Mouse (Mus musculus): Measurements from ENCODE around the gene Wdtc1. TPM values are rescaled to one million over a fixed set of nuclear protein-coding genes. Genes with fewer than 3 reads are reported as not detected.

Gene Wdtc1
- polyA plus RNA-seq, 2 experiments from 2014 or later: 4.2 to 7.8 TPM

DNA sequence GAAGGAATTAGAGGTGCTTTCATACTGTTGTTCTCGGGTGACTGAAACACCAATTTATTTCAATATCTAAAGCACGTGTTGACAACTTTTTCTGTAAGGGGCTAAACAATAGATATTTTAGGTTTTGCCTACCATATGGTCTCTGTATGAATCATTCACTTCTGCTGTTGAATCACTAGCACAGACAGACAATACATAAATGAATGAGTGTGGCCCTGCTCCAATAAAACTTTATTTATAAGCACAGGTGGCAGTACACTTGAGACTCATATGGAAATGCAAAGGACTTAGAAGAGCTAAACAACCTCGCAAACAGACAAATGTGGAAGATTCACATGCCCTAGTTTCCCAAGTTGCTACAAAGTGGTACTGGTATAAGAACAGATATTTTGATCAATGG, 33.6 kb downstream of the Wdtc1 start:
- no peak for ATAC-seq

DNA sequence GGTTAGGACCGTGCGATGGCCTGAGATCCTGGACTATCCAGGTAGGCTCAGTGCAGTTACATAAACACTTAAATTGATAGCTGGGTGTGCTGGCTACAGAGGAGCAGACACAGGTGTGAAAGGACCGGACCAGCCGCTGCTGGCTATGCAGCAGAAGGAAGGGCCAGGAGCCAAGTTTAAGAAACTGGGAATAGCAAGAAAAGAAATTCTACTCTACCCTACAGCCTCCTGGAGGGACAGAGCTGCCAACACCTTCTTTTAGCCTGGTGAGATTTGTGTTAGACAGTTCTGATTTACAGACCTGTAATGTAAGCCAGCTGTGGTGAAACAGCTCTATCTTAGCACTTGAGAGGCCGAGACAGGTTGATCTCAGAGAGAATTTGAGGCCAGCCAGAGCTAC, 37.3 kb downstream of the Wdtc1 start:
- no peak for ATAC-seq

DNA sequence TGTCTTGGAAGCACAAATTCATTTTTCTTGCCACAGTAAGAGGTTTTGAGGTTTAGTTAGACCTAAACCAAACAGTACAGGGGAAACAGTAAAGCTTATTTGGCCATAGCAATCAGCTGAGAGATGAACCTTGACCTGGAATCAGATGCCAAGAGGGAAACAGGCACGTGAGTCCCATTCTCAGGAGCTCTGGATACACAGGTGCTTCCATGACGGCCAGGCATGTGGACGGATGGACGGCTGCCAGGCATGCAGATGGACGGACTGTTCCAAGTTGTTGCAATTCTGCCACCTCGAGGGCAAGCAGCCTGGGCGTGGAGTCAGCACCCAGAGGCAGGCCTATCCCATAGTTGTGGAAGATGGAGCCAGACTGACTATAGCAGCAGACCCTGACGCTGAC, 38.4 kb downstream of the Wdtc1 start:
- ATAC-seq: no peak

DNA sequence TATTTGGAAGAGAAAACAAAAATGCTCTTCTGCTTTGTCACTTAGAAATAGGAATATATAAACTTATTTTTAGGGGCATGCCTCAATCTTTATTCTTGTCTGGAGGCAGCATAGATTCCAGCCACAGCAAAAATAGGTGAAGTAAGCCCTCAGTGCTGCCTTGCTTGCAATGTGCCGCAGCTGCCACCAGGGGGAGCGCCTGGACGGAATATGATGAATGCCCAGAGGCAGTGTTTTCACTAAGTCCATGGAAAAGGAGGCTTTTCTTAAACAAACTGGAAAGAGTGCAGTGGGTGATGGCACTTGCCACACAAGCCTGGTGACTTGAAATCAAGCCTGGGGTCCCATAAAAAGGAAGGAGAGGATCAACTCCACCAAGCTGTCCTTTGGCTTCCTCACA, 43.3 kb downstream of the Wdtc1 start:
- no peak for ATAC-seq

DNA sequence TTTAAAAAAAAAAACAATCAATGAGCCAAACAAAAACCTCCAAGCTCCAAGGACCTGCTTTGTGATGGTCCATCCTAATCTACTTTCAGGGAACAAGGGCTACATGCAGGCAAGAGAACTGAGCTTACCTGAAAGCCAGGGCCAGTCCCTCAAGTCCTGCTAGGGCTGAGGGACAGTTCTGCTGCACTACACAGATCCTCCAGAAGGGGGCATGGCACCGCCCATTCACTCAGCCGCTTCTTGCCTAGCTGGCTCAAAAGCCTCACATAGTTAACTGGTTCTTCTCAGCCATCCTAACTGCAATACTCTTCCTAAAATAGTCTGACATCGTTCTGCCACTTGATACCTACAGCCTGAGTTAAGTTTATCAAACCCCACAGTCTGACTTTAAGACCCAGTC, 46.0 kb downstream of the Wdtc1 start:
- peak; percentile 45 for ATAC-seq

DNA sequence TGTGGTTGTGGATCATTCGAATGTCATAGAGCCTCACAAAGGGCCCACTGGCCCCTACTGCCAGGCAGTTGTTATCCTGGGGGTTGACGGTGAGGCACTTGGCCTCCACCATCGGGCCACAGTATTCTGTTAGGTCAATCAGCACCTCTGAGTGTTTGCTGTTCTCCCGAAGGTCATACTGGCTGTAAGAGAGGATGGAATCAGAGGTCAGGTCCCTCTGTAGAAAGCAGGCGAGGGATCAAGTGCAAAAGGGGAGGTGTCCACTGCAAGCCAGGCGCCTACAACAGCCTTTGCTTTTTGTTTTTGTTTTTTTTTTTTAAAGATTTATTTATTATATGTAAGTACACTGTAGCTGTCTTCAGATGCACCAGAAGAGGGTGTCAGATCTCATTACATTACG, 47.5 kb downstream of the Wdtc1 start:
- no peak for ATAC-seq

DNA sequence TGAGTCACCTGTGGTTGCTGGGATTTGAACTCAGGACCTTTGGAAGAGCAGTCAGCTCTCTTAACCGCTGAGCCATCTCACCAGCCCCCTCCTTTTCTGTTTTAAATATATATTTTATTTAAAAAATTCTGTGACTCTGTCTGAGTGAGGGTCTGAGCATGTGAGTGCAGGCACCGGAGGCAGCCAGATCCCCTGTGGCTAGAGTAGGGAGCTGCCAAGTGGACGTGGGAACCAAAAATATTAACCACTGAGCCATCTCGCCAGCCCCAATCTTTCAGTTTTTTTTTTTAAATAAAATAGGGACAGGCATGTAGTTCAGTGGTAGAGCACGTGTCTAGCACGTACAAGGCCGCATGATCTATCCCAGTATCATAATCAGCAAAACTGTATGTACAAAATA, 48.5 kb downstream of the Wdtc1 start:
- ATAC-seq: no peak

DNA sequence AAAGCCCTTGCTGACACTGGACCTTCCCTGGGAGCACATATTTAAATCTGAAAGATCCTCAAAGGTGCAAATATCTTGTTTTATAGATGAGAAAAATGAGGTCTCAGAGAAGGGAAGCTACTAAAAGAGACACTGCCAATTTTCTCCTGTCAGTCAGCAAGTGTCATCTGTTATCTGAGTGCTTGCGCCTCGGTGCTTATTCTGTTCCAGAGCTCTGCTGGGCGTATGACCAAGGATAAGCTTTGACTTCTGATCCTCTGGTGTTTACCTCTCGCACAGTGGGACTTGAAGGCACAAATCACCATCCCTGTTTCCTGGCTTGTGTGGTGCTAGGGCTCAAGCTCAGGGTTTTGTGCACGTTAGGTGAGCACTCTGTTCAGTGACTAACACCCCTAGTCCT, 50.6 kb downstream of the Wdtc1 start:
- ATAC-seq: no peak

DNA sequence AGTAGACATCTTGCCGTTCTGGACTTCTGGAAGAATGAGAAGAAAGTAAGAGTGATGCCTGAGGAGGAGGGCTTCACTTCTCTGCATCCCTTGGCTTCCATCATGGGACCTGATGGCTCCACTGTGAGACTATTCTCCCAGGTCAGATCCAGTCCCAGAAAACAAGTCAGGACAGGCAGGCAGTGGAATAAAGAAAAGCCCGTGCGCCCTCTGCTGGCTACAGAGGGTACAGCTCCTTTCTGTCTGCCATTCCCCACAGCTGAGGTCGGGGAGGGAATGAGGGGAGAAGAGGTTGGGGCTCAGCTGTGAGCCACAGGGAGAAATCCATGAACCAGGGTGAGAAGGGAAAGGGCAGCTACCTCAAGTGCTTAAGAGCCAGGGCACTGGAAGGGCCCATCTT, 51.5 kb downstream of the Wdtc1 start:
- ATAC-seq: no peak

DNA sequence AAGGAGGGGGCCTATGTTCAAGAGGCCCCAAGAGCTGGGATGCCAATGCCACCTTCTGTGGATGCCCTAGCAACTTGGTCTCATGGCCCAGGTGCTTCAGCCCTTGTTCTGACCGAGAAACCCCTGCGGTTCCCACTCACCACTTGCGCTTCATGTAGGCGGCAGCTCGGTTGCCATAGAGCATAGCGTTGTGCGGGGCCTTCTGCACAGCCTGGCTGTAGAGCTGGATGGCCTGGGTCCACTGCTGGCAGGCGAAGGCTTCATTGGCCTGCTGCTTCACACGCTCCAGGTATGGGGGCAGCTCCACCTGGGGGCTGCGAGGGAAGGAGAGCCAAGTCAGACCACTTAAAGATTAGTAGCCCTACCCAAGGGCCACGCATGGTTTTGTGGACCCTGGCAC, 52.9 kb downstream of the Wdtc1 start:
- no peak for ATAC-seq

DNA sequence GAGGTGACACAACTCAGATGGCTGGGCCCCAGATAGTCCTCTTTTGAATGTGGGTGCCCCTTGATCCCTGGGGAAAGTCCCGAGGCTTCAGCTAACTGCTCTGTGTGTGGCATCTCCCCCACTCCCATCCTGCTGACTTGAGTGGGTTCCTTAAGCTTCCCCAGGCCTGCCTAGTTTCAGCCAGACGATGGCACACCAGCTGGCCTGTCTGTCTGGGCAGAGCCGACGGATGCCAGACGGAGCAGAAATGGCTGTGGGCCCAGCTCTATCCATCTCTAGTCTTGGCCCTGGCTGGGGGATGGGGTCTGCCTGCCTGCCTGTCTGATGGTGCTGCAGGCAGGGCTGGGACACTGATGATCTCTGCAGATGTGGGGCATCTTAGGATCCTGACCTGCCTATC, 53.6 kb downstream of the Wdtc1 start:
- ATAC-seq: no peak

DNA sequence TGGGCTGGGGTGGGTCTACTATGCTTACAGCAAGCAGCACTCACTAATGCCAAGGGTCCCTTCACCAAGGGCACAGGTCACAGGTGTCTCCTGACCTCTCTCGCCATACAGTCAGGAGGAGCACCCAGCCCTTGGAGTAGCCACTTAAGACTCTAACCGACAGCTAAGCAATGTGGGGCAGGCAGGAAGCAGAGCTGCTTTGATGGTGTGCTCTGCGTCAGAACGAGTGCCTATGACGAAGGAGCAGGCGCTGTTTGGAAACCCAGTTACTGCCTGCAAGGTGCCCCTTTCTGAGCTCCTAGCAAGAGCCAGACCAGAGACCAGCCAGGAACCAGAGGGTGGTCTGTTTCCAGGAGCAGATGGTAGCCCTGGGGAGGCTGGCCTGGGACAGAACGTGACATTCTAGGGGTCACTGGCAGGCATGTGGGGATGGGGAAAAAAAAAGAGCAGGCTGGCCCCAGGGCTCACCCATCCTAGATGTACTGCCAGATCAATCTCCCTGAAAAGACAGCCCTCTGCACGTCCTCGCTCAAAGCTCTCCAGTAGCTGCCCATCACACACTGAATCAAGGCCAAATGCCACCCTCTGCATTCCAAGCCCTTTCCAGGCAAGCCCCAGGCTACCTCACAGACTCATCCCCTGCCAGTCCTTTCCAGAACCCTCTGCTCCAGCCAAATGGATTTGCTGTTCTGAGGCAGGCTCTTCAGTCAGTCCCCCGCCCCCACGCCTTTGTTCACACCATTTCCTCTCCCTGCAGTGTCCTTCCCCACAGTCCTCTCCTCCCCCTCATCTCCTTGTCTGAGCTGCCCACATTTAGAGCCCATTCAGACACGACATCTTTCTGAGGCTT, 54.5 kb downstream of the Wdtc1 start:
- peak; percentile 59 for ATAC-seq

DNA sequence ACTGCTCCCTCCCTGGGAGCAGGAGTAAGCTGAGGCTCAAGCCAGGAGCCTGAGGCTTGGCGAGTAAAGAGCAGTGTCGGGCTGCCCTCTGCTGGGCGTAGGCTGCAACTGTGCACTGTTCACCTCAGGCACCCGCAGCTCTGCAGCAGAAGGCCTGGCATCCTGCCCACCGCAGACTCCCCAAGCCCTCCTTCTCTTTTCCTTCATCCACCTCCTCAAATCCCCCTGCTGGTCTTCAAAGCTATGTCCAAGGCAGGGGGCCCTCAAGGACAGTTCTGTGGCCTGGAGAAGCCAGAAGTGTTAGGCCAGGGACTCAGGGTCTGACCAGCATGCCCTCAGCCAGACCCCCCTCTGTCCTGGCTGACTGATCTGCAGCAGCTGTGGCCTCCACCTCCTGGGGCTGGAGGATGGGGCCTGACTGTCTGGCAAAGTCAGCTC, 55.5 kb downstream of the Wdtc1 start:
- ATAC-seq: peak; percentile 90

DNA sequence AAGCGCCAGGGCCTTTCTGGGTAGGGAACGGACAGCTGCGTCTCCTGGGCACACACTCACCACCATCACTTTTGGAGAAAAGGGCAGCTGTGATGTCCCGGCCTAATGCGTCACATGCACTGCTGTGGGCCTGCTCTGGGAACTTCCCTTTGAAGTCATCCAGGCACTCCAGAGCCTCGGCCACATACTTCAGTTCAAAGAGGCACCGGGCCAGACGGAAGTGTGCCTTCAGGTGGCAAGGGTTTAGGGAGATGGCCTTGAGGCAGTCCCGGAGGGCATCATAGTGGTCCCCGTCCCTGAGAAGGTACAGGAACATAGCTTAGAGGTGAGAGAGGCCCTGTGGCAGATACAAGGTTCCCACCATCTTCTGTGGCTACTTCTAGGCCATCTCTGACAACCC, 55.9 kb downstream of the Wdtc1 start:
- no peak for ATAC-seq

DNA sequence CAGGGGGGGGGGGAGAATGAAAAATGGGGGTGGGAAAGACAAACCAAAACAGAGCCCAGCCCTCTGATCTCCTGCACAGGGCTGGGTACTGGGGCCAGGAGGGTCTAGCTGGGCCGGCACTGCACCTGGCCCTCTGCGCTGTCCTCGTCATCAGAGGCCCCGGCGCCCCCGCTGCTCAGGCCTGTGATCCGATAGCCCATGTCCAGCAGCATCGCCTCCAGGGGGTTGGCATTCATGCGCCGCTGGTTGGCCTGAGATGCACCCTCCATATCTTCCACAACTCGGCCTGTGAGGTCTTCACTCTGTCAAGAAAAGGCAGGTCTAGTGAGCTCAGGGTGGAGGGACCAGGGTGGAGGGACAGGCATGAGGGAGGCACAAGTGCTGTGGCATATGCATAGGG, 59.2 kb downstream of the Wdtc1 start:
- no peak for ATAC-seq

DNA sequence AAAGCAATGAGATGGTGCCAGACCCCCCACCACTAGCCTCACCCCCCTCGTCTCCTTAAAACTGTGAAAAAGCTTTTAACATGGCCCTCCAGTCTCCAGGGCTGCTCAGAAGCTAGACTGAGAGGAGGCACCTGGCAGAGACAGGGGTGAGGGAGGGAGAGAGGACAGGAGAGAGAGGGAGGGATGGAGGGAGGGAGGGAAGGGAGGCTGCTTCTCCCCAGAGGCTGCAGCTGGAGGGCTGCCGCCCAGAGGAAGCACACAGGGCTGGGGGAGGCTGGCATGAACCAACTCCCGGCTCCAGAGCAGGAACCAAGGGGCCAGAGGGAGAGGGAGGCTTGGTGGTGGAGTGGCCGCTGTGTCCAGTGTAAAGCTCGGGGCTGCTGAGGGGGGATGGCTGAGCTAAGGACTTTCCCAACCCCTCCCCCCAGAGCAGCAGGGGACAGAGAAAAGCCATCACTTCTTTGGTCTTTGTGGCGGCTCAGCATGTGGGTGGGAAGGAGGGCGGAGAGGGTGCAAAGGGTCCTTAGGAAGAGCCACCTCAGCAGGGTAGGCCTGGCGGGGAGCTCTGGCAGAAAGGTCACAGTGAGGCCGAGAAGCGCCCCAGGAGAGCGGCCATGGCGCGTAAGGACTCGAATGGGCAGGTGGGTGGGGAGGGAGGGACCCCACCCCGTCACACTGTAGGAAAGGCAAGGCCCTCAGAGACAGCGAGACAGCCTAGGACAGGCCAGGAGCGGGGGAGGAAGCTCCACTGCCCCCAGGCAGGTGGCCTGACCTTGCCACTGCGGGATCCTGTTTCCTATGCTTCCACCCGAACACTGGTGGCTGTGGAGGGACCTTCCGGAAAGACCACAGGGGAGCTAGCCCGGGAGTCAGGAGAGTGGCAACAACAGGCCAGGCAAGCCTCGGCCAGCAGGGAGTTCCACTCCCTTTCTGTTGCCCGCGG, 60.1 kb downstream of the Wdtc1 start:
- no peak for ATAC-seq

DNA sequence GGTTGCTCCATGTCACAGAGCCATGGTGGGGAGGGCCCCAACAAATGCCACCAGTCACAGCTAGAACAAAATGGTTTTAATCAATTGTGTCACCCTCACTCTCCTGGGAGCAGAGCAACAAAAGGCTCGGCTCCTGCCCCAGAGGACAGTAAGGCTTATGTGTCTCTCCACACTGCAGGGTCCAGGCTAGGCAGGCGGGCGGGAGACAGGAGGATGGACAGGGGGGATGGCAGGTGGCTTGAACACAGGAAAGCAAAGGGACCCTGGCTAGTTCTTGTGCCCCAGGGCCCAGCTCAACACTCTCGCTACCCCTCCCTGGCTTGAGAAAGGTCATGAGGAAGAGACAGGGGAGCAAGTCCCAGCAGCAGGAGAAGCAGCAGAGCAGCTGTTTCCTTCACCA, 60.9 kb downstream of the Wdtc1 start:
- no peak for ATAC-seq

DNA sequence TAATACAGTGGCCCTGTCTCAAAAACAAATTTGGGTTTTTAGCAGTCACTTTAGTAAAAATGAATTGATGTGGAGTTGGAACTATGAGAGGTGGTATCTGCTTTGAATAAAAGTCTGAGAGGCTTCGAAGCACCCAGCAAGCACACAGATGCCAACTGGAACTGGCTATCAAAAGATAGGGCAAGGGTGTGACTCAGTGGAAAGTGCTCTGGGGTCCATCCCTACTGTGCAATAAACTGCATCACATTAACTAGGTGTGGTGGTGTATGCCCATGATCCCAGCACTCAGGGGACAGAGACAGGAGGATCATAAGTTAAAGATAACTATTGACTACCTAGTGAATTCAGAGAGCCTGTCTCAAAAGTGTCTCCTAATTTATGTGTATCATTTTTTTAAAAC, 62.0 kb downstream of the Wdtc1 start:
- ATAC-seq: no peak

DNA sequence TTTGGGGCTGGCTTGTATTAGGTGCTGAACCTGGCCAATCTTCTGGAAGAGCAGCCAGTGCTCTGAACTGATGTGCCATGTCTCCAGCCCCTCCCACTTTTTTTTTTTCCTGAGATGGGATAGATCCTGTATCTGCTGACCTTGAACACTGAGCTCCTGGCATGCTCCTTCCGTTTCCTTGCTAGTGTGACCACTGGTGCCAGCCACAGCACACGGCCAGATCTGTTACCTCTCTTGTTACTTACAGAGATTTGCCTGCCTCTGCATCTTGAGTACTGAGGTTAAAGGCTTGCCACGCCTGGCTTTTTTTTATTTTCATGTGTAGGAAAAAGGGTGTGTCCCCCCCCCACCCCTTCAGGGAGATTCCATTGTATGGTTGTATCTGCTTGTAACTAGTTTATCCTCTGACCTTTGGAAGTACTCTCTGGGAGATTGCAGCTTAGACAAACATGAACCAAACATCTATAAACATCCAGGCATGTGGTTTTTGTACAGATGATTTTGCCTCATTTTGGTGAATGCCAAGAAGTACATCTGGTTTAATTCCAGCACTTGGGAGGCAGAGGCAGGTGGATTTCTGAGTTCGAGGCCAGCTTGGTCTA, 66.7 kb downstream of the Wdtc1 start:
- no peak for ATAC-seq

DNA sequence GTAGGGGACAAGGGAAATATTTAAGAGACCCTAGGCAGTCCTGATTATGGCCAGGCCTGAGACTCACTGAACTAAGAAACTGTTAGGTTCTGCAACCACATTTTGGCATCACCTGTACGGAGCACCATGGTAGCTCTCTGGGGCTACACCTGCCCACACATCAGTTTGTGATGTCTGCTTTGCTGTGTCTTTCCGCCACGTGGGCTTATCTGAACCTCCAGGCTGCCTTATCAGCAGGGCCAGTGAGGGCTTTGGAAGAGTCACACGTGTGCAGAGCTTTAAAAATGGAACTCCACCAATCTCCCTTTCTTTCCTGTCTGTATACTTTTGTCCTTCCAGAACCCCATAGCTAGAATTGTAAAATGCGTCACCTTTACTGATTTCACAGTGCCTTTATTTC, 67.3 kb downstream of the Wdtc1 start:
- no peak for ATAC-seq

DNA sequence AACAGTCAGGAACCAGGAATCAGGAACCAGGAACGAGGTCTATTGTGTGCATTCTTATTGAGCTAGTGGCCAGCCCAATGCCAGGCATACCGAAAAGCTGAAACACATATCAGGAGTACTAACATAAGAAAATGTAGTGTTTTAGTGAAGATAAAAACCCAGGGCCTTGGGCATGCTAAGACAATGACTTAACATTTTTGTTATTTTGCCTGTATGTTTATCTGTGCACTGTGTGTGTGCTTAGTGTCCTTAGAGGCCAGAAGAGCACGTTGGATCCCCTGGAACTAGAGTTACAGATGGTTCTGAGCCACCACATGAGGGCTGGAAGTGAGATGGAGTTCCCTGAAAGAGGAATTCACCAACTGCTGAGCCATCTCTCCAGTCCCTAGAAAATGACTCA, 68.0 kb downstream of the Wdtc1 start:
- no peak for ATAC-seq

DNA sequence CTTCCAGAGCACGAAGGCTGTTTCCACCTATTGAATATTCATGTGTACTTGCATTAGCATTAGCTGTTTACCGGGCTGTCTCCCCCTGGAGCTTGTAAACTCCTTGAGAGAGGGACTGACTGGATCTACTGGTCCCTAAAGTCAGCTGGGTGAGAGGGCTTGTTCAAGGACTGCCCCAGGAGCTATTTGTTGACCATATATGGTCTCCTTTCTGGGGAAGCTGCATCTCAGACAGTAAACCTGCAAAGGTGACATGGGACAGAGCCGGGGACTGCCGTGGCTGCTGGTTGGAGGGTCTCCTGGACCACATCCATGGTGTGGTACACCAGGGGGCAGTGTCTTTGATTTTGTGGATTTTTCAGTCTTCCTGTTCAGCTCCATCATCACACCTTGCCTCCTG, 70.6 kb downstream of the Wdtc1 start:
- ATAC-seq: no peak

DNA sequence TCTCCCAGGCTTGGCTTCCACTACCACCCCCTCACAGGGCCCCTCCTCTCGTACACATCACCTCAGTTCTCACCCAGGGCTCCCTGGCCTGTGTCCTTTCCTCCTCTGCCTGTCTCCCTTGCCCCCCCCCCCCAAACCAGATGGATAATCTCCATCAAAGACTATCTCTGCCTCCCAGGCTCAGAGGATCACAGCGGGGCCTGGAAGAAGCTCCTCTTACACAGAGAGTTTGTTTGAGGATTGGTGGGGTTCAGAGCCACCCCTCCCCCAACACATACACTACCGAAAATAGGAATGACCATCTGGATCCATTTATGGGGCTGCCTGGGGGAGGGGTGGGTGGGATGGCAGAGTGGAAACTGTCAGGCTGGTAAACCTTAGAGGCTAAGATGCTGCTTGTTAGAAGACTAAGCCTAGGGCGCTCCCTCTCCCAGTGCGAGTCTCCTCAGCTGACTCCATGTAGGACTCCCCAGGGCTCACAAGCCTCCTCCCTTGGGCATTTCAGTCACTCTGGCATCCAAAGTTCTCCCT, 71.3 kb downstream of the Wdtc1 start:
- ATAC-seq: no peak

All from CD4-positive, CD25-positive, alpha-beta regulatory T cell, adult 4 months (primary cell).